Mouse (Mus musculus): ENCODE measurements at regions not wholly inside any gene's neighbourhood (a gene's known extent, or its start where the extent isn't known, plus 50 kb on each side); places are given as distances from the start of the nearest gene placed in this dataset.
A peak's percentile ranks its signal among the peaks of the same experiment; 100 is the strongest.

DNA sequence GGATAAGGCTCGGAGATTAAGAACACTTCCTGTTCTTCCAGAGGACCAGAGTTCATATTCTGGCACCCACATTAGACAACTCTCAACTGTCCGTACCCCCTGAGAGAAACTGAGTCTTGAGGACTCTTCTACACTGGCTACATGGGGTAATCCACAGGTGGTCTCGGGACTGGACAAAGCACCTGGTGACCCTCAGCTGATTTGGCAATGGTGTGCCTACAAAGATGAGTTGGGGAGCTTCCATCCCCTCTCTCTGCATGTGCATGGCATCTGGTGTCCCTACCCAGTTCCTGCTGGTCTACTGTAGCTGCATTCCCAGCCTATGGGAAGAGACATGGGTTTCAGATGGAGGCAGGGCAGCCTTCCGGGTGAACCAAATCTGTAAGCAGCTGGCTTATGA, 61.2 kb upstream of the Kcnj15 start:
- no peak for DNase-seq (ENCODE audit: low spot score)

DNA sequence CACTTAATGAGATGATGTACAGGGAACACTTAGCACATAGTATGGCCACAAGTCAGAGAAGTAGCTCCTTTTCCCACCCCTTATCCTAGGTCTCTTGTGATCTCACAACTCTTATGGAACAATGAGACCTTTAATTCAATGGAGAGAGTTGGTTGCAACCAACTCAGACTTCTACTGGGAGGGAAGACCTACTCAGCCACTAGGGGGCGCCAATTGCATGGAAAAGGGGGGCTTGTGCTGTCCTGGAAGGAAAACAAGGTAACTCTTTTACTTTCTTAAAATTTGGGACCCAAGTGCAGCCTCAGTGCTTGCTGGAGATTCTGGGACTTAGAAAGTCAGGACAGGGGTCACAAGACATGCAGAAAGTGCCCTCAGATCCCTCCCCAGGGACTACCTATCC, 60.7 kb upstream of the Kcnj15 start:
- DNase-seq (ENCODE audit: low spot score) = peak; percentile 53

DNA sequence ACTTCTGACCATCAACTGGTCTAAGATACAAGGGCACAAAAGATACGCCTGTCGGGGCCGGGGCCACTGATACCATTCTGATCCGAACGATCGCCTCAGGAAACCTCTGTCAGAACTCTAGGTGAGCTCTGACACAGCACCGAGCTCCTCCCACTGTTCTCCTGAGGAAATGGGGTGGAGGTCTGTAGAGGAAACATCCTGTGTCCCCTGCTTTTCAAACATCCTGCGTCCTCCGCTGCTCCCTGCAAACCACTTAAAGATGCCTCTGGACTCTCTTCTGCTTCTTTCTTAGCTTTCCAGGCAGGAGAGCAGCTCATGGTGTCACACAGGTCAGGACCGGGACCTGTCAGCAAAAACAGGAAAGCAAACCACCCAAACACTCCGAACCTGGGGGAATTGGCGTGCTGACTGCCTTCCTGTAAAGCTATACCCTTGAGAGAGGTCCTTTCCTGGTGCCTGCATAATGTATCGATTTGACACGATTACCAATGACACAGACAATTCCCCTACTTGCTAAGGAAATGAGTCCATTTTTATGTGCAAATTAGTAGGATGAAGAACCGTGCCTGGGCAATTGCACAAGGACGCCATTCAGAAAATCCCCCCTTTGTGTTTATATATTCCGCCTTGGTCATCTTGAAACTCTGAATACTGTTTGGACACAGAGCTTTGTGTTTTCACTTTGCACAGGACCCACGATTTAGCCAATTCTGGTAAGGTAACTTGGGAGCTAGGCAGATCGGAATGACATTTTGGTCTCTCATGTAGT, 58.4 kb upstream of the Kcnj15 start:
- no peak for DNase-seq (ENCODE audit: low spot score)

DNA sequence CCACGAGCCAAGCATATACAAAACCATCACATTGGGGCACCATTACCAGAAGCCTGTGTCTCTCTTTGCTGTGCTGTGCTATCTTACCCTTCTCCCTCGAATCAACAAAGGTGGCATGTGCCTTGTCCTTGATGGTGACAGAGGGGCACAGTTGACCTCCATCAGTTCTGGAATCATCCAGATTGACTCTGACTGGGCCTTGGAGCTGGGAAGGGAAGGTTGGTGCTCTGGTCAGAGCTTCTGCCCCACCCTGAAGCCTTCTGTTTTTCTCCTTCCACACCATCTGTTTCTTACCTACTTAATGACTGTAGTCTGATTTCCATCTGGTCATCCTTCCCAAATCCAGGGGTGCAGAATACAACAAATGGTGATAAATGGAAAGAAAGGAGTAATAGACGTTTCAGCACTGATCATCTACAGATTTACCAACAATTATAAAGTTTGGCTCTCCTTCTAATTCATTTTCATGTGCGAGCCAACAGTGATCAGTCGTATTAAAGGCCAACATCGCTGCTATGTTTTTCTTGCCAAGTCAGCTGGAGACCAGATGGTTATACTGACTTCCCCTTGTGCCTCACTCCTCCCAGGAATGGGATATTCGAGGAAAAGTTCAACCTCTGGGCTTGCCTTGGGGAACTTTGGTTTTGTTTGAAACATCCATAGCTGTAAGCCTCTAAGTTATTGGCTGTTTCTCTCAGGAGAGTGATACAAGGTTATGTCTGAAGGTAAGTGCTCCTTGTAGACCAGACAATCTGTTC, 55.1 kb upstream of the Kcnj15 start:
- DNase-seq (ENCODE audit: low spot score) = no peak

DNA sequence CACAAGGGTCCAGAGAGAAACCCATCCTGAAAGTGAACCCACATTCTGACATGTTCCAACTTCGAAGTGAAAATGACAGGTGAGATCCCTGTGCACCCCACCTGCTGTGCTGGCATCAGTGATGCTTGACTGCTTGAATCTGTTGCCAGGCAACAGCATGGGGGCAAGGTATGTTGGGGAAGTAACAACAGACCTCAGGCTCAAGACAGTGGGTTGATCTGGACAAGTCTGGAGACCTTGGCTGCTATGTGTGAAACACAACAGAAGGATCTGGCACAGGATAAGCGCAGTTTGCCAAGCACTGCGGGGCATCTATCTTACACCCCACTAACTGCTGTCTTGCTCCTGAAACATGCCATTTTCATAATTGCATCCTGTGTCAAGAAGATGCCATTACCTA, 54.3 kb upstream of the Kcnj15 start:
- DNase-seq (ENCODE audit: low spot score) = no peak

DNA sequence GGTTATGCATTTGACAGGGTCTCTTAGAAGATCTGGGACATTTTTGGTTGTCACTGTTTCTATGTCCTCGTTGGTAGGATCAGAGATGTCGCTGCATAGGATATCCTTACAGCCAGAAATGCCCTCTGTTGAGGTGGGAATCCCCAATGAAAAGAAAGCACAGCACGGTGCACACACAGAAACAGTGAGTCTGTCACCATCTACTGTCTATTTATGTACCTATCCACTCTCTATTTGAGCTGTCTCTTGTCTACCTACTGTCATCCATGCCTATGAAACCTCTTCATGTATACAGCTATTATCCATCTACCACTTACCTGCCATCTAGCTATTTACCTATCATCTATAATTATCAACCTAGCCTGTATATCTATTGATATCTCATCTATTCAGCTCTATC, 53.6 kb upstream of the Kcnj15 start:
- no peak for DNase-seq (ENCODE audit: low spot score)

DNA sequence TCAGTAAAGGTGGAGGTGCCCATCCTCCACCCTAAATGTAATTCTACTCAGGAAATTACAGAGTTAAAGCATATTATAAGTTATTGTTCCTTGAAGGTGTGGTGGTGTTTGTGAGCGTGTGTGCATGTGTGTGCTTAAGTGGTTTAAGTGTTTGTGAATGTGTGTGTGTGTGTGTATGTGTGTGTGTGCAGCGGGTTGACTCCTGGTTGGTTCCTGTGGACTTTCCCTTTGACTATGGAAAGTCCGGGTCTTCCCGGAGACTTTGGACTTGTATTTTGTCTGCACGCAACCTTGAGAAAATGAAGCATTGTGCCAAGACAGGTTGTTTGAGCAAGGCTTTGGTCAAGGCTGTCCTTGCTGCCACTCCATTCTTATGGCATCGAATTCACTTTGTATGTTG, 52.9 kb upstream of the Kcnj15 start:
- DNase-seq (ENCODE audit: low spot score) = no peak

DNA sequence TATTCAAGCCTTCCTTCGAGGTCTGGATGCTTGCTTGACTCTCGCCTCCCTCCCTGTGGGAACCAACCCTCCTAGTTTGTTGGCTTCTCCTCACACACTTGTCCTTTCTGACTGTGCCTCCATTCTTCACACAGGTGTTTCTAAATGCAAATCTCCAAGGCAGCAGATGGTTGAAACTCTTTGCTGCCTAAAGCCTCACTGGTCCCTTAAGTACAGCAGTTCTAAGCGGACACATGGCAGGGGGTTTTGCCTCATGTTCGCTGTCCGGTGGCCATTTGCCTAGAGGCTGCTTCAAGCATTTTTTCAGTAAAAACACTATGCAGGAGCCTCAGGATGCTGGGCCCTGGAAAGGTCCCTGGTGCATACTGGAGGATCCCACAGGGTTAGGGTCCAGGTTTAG, 50.9 kb upstream of the Kcnj15 start:
- no peak for DNase-seq (ENCODE audit: low spot score)

DNA sequence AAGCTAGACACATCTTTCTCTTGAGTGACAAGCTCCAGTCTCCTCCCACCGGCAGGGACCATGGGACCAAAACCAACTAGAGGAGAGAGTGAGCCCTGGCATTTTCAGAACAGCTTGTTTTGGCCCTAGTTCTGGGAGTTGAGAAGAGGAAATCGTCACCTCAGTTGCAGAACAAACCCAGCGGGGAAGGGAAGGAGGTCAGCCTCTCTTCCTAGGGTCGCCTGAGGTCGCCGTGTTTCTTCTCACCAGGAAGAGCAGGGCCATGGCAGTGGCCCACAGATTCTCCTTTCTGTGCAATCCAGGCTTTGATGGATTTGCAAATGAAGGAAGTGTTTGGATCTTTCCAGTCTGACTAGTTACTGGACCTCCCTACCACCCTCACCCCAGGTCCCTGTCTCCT, 49.8 kb upstream of the Kcnj15 start:
- DNase-seq (ENCODE audit: low spot score) = no peak

All from urinary bladder, postnatal 10 days (tissue).